Mouse (Mus musculus): ENCODE measurements around the gene Nck2. TPM values are rescaled to one million over a fixed set of nuclear protein-coding genes. Genes with fewer than 3 reads are reported as not detected.

Nck2 gene
- 10 to 100 TPM; 17.3 to 17.9 TPM for total RNA-seq (2021)
- long read RNA-seq, experiment 1, transcript Nck2-201 (5 exons, 2,772 nt): major isoform, 15 of 23 reads
- long read RNA-seq, experiment 1, partial matches to known transcripts: 7 of 23 reads
- long read RNA-seq, experiment 1, other reads (novel, unspliced or antisense): 1 of 23 reads
- long read RNA-seq, experiment 2, transcript Nck2-201 (5 exons, 2,772 nt): major isoform, 30 of 39 reads
- long read RNA-seq, experiment 2, partial matches to known transcripts: 5 of 39 reads
- long read RNA-seq, experiment 2, other reads (novel, unspliced or antisense): 4 of 39 reads

DNA sequence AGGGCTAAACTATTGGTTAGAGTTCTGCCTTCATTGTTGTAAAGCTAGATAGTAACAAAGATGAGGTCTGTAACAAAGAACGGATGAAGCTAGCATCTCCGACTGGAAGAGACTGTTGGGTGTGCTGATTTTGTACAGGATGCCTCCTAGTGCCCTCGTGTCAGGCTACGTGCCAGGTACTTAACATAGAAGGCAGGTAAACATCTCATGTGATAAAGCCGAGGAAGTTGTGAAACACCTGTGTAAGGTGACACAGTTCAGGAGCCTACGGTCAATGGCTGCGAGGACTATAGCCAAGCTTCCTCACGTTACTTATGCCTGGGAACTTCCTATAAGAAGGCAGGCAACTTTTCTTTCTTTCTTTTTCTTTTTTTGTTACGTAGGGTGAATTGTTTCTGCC is at the start of gene Nck2:
Gene Nck2, plus strand, starts transcription at position 49 of the 400 bp plus-strand sequence.
- no peak for DNase-seq

- no peak for DNase-seq
Observed at GRCm38 (mm10) chr1:43395040-43395439, 49.3 kb upstream of the Nck2 start.

DNA sequence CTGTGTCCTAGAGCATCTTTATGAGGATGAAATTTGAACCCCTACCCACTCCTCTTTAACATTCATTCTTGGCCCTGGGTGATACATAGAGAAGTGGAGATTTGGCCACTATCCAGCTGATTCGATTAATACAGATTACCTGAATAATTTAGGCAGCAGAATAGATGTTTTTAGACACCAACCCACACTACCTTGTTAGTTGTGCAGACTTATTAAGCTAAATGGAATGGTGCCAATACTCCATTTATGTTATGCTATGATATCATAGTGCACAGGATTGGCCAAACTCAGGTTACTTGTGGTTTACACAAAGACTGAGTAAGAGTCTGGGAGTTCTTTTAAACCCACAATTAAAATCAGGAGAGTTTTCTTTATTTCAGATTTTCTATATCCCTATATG is 48.6 kb upstream of the Nck2 start:
- no peak for DNase-seq

DNA sequence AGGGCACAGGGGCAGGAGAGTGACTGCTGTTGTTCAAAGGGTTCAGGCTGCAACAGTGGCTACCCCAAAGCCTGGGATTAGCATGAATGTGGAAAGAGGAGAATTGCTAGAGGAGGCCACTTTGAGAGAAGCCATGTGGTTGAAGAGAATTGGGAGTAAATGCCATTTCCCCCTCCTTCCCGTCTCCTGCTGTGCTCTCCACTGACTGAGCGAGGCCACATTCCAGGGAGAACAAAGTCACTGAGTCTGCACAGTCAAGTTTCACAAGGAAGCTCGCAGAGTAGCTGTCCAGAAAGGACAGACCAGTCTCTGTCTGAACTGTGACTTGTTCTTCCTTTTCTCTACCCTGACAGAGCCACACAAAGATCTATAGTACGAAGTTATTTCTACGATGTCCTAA is 47.9 kb upstream of the Nck2 start:
- DNase-seq: no peak

GRCm38 (mm10) chr1:43397096-43397495 is 47.3 kb upstream of the Nck2 start:
- no peak for DNase-seq

DNA sequence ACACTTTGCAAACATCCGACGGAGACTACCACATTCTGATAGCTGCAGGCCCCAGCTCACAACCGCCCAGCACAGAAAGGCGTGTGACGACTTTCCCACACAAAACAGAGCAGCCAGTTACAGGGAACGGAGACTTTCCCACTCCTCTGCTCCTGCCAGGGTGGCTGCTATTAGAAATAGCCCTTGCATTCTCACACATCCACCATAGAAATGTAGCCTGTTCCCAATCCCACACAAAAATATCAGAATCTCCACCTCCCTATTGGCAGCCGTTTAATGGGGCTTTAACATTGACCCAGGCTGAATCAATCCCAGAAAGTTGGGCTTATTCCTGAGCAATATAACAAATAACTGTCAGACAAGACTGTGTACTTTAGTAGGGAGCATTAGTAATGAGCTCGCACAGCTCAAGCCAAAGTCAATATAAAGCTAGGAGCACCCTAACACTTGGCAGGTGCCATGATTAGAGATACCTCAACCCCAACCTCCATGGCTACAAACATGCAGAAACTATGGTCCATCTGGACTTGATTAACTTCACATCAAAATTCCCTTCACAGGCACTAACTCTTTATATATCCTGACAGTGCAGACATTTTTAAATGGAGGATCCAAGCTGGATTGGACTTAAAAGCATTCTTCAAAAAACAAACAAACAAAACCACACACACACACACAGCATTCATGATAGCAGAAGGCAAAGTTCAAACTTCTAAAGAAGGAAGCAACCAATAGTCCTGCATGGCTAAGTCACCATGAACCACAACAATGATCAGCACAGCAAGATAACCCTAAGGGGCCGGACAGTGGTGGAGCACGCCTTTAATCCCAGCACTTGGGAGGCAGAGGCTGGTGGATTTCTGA is 45.4 kb upstream of the Nck2 start:
- no peak for DNase-seq

DNA sequence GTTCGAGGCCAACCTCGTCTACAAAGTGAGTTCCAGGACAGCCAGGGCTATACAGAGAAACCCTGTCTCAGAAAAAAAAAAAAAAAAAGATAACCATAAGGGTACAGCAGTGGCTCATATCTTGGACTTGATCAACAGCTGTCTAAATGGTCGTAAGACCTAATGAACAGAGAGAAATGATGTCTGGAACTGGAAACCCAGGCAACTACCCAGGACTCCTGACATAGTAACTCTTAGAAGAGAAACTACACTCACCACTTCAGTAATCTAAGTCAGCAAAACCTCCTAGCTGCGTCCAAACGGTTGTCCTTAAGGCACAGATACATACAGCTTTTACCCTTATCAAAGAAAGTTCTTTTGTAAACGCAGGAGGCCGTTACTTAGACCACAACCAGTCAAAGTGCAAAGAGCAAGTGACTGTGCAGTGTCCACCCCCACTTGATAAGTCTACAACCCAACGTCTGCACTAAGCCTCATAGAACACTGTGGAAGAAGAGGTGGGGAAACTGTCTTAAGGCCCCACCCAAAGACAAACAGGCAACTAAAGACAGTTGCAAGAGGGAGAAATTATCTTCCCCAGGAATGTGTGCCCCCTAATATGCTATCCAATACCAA is 44.7 kb upstream of the Nck2 start:
- DNase-seq: no peak

DNA sequence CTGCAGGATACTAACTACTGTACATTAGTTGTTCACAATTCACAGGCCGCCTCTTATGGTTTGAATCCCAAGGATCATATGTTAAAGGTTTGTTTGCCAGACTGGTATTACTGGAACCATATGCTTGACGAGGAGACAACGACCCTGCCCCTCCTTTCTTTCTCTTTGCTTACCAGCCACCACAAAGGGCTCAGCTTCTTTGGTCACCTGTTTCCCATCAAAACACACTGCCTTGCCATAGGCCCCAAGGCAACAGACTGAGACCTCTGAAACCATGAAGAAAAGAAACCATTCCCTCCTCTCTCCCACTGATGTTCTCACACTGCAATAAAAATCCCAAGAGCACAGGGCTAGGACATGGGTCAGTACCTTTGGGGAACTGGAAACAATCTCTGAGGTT is 43.7 kb upstream of the Nck2 start:
- DNase-seq: no peak

GRCm38 (mm10) chr1:43403341-43403740 is 41.0 kb upstream of the Nck2 start:
- peak; percentile 29 for DNase-seq

- no peak for DNase-seq
Observed at GRCm38 (mm10) chr1:43404693-43405678, 39.4 kb upstream of the Nck2 start.

DNA sequence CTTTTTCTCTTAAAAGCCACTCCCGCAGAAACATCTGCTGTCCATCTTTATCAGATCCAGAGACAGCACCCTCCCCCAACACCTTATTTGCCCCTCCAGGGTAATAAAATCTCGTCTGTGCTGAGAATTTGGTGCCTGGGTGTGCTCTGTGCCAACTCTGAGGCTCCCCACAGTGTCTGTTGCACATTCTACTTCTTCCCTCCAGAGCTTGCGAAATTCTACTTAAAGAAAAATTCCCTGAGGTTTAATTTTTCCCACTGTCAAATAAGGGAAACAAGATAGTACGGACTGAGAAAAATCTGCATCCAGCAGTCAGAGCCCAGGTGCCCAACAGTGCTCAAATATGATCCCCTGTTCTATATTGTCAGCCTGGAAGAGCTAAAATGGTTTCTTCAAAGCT is 35.4 kb upstream of the Nck2 start:
- DNase-seq: no peak

GRCm38 (mm10) chr1:43412825-43413224 is 31.6 kb upstream of the Nck2 start:
- no peak for DNase-seq

GRCm38 (mm10) chr1:43413298-43413697 is 31.1 kb upstream of the Nck2 start:
- DNase-seq: no peak

GRCm38 (mm10) chr1:43413749-43414148 is 30.6 kb upstream of the Nck2 start:
- DNase-seq: no peak

- DNase-seq: no peak
Observed at GRCm38 (mm10) chr1:43414228-43414627, 30.2 kb upstream of the Nck2 start.

DNA sequence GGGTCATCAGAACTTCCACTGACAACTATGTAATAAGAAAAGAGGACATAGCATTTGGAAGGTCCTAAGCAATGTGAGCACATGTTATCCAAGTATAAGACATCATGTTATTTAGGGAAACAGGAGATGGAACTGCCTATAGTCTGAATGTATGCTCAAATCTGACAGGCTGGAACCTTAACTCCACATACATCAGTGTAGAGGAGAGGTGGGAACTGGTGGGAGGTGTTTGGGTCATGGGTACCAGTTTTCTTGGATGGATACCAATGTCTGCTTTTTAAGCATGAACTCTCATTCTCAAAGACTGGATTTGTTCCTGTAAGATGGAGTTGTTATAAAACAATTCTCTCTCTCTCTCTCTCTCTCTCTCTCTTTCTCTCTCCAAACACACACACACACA is 29.4 kb upstream of the Nck2 start:
- DNase-seq: no peak

DNA sequence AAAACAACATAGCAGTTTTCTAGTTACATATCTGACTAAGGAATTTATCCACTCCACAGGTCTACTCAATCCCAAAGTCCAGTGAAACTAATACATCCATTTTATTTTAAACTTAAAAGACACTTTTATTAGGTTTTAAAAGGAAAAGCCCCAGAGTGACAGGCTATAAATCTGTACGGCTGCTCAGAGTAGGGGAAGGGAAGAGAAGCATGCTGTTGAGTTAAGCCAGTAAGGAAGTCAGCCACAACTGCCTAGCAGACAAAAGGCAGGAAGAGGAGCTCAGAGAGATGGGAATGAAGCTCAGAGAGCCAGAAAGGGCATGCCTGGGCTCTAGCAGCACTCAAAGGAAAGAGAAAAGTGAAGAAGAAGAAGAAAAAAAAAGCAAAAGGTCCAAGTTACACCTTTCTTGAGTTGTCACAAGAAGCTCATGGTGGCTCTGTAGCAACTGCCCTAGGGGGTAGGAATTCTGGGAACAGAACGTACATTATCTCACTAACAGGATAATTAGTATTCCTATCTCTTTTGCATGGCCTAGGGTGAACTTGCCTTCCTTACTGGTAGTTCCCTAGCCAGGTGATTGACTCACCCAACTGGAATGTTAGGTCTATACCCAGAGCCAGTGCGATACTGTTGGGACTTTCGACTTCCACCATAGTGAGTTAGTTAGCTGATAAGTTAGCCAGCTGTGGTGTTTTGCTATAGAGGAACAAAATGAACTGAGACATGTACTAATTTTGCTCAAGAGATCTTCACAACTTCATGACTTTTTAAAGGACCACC is 21.2 kb upstream of the Nck2 start:
- no peak for DNase-seq

GRCm38 (mm10) chr1:43426526-43426925 is 17.9 kb upstream of the Nck2 start:
- DNase-seq: peak; percentile 71

DNA sequence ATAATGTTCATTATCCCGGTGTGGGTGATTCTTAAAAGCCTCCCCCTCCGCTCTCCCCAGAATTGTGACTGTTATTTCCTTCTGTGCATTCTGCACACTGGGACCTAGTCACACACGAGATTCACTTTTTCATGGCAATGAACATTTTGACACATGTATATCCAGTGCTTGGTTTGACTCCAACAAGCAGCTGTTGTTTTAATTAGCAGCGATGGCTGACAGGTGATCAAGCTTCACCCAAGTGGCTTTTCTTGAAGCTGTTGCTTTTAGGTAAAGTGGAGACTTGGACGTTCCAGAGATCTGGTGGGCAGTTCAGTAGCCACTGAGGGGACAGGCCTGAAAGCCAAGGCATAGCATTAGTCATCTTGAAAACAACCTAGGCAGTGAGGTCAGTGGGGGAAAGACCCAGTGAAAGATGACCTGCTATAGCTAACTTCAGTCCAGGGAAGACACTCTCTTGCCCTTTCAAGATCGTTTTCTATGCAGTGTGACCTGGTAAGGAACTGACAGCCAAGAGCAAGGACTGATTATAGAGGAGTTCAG is 17.3 kb upstream of the Nck2 start:
- DNase-seq: no peak

GRCm38 (mm10) chr1:43429924-43430876 is 14.2 kb upstream of the Nck2 start:
- DNase-seq: no peak
